Mouse (Mus musculus): Measurements from ENCODE around the gene Mcm2. TPM values are rescaled to one million over a fixed set of nuclear protein-coding genes. Genes with fewer than 3 reads are reported as not detected.
A peak's percentile ranks its signal among the peaks of the same experiment; 100 is the strongest.

Gene Mcm2
- polyA plus RNA-seq, 1 experiment from 2014 or later: 203 TPM

DNA sequence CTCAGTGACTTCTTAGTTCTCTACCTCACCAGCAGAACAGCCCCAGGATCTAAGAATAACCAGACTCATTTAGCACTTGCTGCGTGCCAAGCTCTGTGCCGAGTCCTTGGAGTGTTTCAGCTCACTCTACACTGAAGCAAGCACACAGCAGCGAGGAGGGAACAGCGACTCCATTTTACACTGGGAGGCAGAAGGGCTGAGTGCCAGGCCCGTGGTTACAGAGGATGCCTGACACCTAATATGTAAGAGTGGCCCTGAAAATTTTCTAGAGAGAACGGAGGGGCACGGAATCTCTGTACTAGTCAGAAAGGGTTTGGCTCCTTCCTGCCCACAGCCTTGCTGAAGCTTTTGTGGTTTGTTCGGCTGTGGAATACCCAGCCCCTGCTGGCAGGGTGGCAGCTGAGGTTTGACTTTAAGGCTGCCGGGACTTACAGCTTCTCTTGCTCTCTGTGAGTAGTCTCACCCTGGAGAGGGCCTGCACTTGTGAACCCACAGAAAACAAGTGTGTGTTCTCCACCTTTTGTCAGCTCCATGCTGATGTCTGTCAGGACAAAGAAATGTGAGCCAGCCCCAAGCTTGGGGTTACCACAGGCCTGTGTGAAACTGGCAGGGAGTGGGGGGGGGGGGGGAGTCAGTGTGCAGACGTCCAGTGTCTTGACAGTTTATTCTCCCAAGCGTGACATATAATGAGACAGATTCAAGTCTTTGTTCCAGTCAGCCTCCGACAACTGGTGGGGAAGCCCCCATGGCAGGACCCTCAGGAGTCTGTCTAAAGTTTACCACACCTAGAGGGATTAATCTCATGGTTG lies 40.9 kb upstream of the Mcm2 start:
- Histone ChIP-seq H3K27ac (replicated peaks; ENCODE audit: low read depth, low read length) (no peak overlapping the region), H3K9me3 (replicated peaks; ENCODE audit: control insufficient read depth, low read length) (no peaks in the 10 kb centered on the region), H3K36me3 (replicated peaks; ENCODE audit: control insufficient read depth, insufficient read depth, low read depth, low read length) (no peaks in the 10 kb centered on the region), H3K27me3 (ENCODE audit: control insufficient read depth, insufficient read depth, low read length) (no peaks in the 10 kb centered on the region), H3K4me3 (ENCODE audit: low read depth, low read length) (no peak overlapping the region), H3K4me2 (ENCODE audit: low read depth, low read length) (no peak overlapping the region), H3K4me1 (ENCODE audit: control insufficient read depth, insufficient read depth, low read length) (peaks cover 2% of the 10 kb centered on the region; the same call in 1 of the 2 replicates), H3K9ac (replicated peaks; ENCODE audit: low read length) (no peak overlapping the region)
- ATAC-seq (replicated peaks; ENCODE audit: insufficient number of reproducible peaks, low FRiP score, low TSS enrichment, low read depth) (no peak), DNase-seq (ENCODE audit: low spot score) (no peak)
- 50% methylated on average over 12 of the region's 12 CpGs for WGBS

DNA sequence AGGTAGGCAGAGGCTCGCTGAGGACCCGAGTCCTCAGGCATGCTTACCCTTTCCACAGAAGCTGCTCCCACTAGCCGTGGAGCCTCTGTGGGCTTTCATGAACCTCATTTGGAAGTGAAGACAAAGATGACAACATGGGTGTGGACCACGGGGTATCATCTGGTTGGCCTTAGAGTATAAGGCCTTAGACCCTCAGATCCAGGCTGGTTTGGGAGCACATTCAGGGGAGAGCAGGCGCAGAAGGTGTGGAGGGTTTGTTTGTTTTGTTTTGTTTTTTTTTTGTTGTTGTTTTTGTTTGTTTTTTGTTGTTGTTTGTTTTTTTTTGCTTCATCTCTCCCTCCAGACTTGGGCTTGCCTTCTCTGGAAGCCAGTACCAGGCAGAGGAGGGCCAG lies 40.1 kb upstream of the Mcm2 start:
- H3K9me3 ChIP-seq (replicated peaks; ENCODE audit: control insufficient read depth, low read length): no peaks in the 10 kb centered on the region
- no peaks in the 10 kb centered on the region for H3K27me3 ChIP-seq (ENCODE audit: control insufficient read depth, insufficient read depth, low read length)
- 66% methylated on average over 5 of the region's 5 CpGs for whole genome bisulfite sequencing
- H3K4me1 ChIP-seq (ENCODE audit: control insufficient read depth, insufficient read depth, low read length): peaks cover 2% of the 10 kb centered on the region; the same call in 1 of the 2 replicates
- H3K4me2 ChIP-seq (ENCODE audit: low read depth, low read length): no peak overlapping the region
- ATAC-seq (replicated peaks; ENCODE audit: insufficient number of reproducible peaks, low FRiP score, low TSS enrichment, low read depth) (no peak), DNase-seq (ENCODE audit: low spot score) (no peak)
- no peaks in the 10 kb centered on the region for H3K36me3 ChIP-seq (replicated peaks; ENCODE audit: control insufficient read depth, insufficient read depth, low read depth, low read length)
- H3K27ac ChIP-seq (replicated peaks; ENCODE audit: low read depth, low read length): no peak overlapping the region
- H3K4me3 ChIP-seq (ENCODE audit: low read depth, low read length): no peak overlapping the region
- no peak overlapping the region for H3K9ac ChIP-seq (replicated peaks; ENCODE audit: low read length)

DNA sequence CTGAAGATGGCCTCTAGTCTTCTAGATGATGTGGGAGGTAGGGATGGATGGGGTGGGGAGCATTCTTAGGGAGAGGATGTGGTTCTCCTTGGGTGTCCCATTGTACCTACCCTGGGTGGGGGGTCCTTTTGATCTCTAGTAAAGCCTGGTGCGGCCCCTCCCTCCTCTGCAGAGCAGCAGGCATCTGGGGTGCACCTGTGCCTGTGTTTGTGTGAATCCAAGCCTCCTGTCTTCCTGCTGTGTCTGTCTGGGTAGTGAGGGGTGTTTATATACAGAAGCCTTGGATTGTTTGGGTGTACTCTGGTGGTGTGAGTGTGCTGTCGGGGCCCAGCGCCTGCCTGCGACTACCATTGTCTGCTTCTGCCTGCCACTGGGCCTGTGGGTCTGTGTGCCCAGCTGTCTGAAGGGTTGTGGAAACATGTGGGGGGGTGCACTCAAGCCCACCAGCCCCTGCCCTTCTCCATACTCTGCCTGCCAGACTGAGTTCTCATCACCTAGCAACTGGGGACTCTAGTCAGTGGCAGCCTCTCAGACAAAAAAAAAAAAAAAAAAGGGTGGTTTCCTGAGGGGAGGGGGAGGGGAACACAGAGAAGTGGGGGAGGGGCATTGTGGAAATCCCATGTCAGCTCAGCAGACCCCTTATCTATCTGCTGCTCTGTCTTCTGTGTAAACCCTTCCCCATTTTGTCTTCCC lies 39.5 kb upstream of the Mcm2 start:
- Histone ChIP-seq H3K36me3 (replicated peaks; ENCODE audit: control insufficient read depth, insufficient read depth, low read depth, low read length) (no peaks in the 10 kb centered on the region), H3K27me3 (ENCODE audit: control insufficient read depth, insufficient read depth, low read length) (no peaks in the 10 kb centered on the region), H3K4me2 (ENCODE audit: low read depth, low read length) (no peak overlapping the region), H3K27ac (replicated peaks; ENCODE audit: low read depth, low read length) (no peak overlapping the region), H3K9me3 (replicated peaks; ENCODE audit: control insufficient read depth, low read length) (no peaks in the 10 kb centered on the region), H3K4me1 (ENCODE audit: control insufficient read depth, insufficient read depth, low read length) (peaks cover 2% of the 10 kb centered on the region; the same call in 1 of the 2 replicates), H3K4me3 (ENCODE audit: low read depth, low read length) (no peak overlapping the region), H3K9ac (replicated peaks; ENCODE audit: low read length) (no peak overlapping the region)
- peak; percentile 57 for ATAC-seq (replicated peaks; ENCODE audit: insufficient number of reproducible peaks, low FRiP score, low TSS enrichment, low read depth)
- WGBS: 26% methylated on average over 4 of the region's 4 CpGs
- DNase-seq (ENCODE audit: low spot score): peak; percentile 21

- 31% methylated on average over 4 of the region's 4 CpGs for WGBS
- Histone ChIP-seq H3K4me2 (ENCODE audit: low read depth, low read length) (no peak overlapping the region), H3K36me3 (replicated peaks; ENCODE audit: control insufficient read depth, insufficient read depth, low read depth, low read length) (no peaks in the 10 kb centered on the region), H3K9me3 (replicated peaks; ENCODE audit: control insufficient read depth, low read length) (no peaks in the 10 kb centered on the region), H3K4me3 (ENCODE audit: low read depth, low read length) (no peak overlapping the region), H3K9ac (replicated peaks; ENCODE audit: low read length) (no peak overlapping the region), H3K27me3 (ENCODE audit: control insufficient read depth, insufficient read depth, low read length) (no peaks in the 10 kb centered on the region), H3K27ac (replicated peaks; ENCODE audit: low read depth, low read length) (no peak overlapping the region), H3K4me1 (ENCODE audit: control insufficient read depth, insufficient read depth, low read length) (peaks cover 2% of the 10 kb centered on the region; the same call in 1 of the 2 replicates)
- DNase-seq (ENCODE audit: low spot score) (no peak), ATAC-seq (replicated peaks; ENCODE audit: insufficient number of reproducible peaks, low FRiP score, low TSS enrichment, low read depth) (no peak)
These were observed 38.6 kb upstream of the Mcm2 start for GRCm38 (mm10) chr6:88937214-88937549.

DNA sequence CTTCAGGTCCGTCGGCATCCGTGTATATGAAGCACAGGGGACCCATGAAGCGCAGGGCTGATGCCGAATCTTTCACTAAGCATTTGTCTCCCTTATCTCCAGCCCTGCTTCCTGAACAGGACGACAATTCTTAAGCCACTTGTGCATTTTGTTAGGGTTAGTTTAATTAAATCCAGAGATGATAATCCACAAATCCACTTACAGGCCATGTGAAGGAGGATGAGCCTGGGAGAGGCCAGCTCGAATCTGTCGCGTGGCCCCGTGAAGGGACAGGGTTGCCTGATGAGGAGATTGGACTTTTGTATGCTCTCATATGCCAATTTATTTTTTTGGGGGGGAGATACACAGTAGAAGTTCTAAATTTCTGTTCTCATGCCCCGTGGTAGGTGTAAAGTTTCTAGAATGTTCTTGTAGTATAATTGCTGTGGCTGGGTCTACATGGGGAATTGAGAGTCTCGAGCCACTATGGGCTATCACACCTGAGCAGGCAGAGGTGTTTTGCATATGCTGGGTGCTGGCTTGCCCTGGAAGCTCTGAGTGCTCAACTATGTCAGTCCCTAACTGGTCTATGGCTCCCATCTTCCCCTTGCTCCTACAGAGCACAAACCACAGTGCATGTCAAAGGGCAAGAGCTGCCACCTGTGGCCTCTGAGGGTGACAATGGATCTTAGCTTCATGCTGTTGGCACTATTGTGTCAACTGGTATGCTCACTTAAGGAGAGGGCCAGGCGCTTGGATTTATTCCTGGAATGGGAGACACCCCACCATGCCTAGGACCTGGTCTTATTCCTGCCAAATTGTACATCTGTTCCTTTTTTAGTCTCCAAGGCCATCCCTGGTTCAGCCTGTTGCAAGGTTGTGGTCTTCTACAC lies 38.0 kb upstream of the Mcm2 start:
- Histone ChIP-seq H3K27me3 (ENCODE audit: control insufficient read depth, insufficient read depth, low read length) (no peaks in the 10 kb centered on the region), H3K4me1 (ENCODE audit: control insufficient read depth, insufficient read depth, low read length) (peaks cover 2% of the 10 kb centered on the region; the same call in 1 of the 2 replicates), H3K9ac (replicated peaks; ENCODE audit: low read length) (no peak overlapping the region), H3K27ac (replicated peaks; ENCODE audit: low read depth, low read length) (no peak overlapping the region), H3K36me3 (replicated peaks; ENCODE audit: control insufficient read depth, insufficient read depth, low read depth, low read length) (no peaks in the 10 kb centered on the region), H3K9me3 (replicated peaks; ENCODE audit: control insufficient read depth, low read length) (no peaks in the 10 kb centered on the region), H3K4me2 (ENCODE audit: low read depth, low read length) (no peak overlapping the region), H3K4me3 (ENCODE audit: low read depth, low read length) (no peak overlapping the region)
- WGBS: 54% methylated on average over 13 of the region's 13 CpGs
- ATAC-seq (replicated peaks; ENCODE audit: insufficient number of reproducible peaks, low FRiP score, low TSS enrichment, low read depth): no peak
- DNase-seq (ENCODE audit: low spot score): no peak

DNA sequence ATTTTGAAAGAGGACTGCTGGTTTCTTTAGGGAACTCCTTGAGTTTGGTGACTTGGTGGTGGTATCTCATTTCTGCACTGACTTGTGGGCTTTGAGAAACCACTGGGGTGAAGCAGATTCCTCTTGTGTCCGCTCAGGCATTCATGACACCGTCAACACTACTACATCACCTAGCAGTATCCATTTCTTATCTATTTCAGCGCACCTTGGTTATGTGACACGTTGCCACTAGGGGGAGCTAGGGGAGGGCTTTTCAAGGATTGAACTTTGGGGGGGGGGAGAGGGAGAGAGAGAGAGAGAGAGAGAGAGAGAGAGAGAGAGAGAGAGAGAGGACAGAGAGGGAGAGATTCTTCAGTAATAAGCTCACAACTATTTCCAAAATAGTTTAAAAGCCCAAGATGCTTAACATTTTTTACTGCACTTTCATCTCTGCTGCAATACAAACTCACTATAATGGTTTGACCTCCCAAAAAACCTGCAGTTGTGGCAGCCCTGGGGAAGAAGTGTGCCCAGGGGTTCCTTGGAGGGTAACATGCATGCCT lies 37.2 kb upstream of the Mcm2 start:
- H3K36me3 ChIP-seq (replicated peaks; ENCODE audit: control insufficient read depth, insufficient read depth, low read depth, low read length): no peaks in the 10 kb centered on the region
- H3K9me3 ChIP-seq (replicated peaks; ENCODE audit: control insufficient read depth, low read length): no peaks in the 10 kb centered on the region
- H3K27me3 ChIP-seq (ENCODE audit: control insufficient read depth, insufficient read depth, low read length): no peaks in the 10 kb centered on the region
- H3K4me3 ChIP-seq (ENCODE audit: low read depth, low read length): no peak overlapping the region
- ATAC-seq (replicated peaks; ENCODE audit: insufficient number of reproducible peaks, low FRiP score, low TSS enrichment, low read depth) (no peak), DNase-seq (ENCODE audit: low spot score) (peak; percentile 81)
- H3K9ac ChIP-seq (replicated peaks; ENCODE audit: low read length): no peak overlapping the region
- H3K27ac ChIP-seq (replicated peaks; ENCODE audit: low read depth, low read length): no peak overlapping the region
- 10% methylated on average over 4 of the region's 4 CpGs for WGBS
- no peak overlapping the region for H3K4me2 ChIP-seq (ENCODE audit: low read depth, low read length)
- peaks cover 2% of the 10 kb centered on the region; the same call in 1 of the 2 replicates for H3K4me1 ChIP-seq (ENCODE audit: control insufficient read depth, insufficient read depth, low read length)

GRCm38 (mm10) chr6:88934816-88935215 lies 36.2 kb upstream of the Mcm2 start:
- Histone ChIP-seq H3K4me2 (ENCODE audit: low read depth, low read length) (no peak overlapping the region), H3K9ac (replicated peaks; ENCODE audit: low read length) (no peak overlapping the region), H3K4me3 (ENCODE audit: low read depth, low read length) (no peak overlapping the region), H3K4me1 (ENCODE audit: control insufficient read depth, insufficient read depth, low read length) (peaks cover 2% of the 10 kb centered on the region; the same call in 1 of the 2 replicates), H3K27ac (replicated peaks; ENCODE audit: low read depth, low read length) (no peak overlapping the region), H3K36me3 (replicated peaks; ENCODE audit: control insufficient read depth, insufficient read depth, low read depth, low read length) (no peaks in the 10 kb centered on the region), H3K9me3 (replicated peaks; ENCODE audit: control insufficient read depth, low read length) (no peaks in the 10 kb centered on the region), H3K27me3 (ENCODE audit: control insufficient read depth, insufficient read depth, low read length) (no peaks in the 10 kb centered on the region)
- 19% methylated on average over 4 of the region's 4 CpGs for WGBS
- ATAC-seq (replicated peaks; ENCODE audit: insufficient number of reproducible peaks, low FRiP score, low TSS enrichment, low read depth) (no peak), DNase-seq (ENCODE audit: low spot score) (no peak)

All from embryonic facial prominence, embryonic 11.5 days (tissue).